Mouse (Mus musculus) splenic B cell, adult 2 months (primary cell): ENCODE measurements at regions not wholly inside any gene's neighbourhood (a gene's known extent, or its start where the extent isn't known, plus 50 kb on each side); places are given as distances from the start of the nearest gene placed in this dataset.

Experiments
- DNase-seq: peaks from one replicate; pipeline ENCODE4 v3.0.0-alpha.2; 2011; ENCODE audit warnings: low read depth, low spot score
- H3K27me3 ChIP-seq: 2 replicates; pipeline ENCODE4 v1.6.1; 2012; ENCODE audit warnings: mild to moderate bottlenecking, low read length, moderate library complexity, mixed read lengths; ENCODE audit not compliant: control insufficient read depth, poor library complexity, insufficient read depth, severe bottlenecking
- H3K36me3 ChIP-seq: 2 replicates; pipeline ENCODE4 v1.6.1; 2012; ENCODE audit warnings: mild to moderate bottlenecking, low read length, moderate library complexity, mixed read lengths; ENCODE audit not compliant: control insufficient read depth, poor library complexity, insufficient read depth, severe bottlenecking

DNA sequence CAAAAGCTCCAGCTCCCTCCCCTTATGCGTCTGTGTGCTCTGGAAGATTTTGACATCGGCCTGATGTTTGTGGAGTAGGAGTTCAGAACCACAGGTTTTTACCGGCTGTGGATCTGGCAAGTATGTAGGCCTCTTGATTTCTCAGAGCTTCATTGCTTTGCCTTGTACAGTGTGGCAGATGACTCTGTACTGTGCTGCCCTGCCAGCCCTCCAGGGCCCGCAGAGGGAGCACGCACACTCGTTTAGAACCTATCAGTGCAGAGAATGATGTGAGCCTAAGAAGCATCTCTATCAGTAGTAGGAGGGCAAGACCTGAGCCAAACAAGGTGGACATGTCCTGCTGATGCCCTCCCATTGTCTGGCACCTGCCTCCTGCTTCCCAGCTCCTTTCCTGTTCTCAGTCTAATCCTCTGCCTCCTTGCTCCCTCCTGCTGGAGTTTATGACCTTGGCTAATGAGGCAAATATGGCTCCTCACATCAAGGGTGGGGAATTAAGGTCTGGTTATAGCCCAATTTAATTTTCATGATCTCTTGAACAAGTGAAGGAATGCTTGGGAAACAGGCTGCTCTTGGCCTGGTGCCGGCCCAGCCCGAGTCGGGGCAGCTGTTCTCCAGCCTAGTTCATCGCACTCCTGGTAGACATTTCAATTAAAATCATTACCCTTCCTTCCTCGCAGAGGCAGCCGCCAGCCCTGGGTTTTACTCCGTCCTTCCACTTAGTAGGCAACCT is 344.5 kb downstream of the Tmem38b start:
- Histone ChIP-seq H3K27me3 (no peaks in the 10 kb centered on the region), H3K36me3 (no peaks in the 10 kb centered on the region)
- no peak for DNase-seq

DNA sequence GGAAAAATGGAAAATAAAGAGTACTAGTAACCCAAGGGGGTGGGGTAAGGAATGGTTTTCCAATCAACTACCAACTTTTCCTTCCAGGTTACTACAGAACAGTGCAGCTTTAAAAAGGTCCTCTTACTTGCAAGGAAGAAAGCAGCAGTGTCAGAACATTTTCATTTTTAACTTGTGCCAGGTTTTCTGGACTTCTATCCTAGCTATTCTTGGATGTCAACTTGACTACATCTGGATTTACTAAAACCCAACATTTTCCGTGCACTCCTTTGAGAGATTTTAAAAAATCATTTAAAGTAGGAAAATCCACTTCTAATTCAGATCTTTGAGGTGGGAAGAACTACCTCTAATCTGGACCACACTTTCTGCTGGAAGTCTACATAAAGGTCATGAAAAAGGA is 358.4 kb downstream of the Tmem38b start:
- Histone ChIP-seq H3K27me3 (no peaks in the 10 kb centered on the region), H3K36me3 (no peaks in the 10 kb centered on the region)
- DNase-seq, result no peak

GRCm38 (mm10) chr4:54195734-54196133 is 369.9 kb downstream of the Tmem38b start:
- no peak for DNase-seq
- Histone ChIP-seq H3K27me3 (no peaks in the 10 kb centered on the region), H3K36me3 (no peaks in the 10 kb centered on the region)

DNA sequence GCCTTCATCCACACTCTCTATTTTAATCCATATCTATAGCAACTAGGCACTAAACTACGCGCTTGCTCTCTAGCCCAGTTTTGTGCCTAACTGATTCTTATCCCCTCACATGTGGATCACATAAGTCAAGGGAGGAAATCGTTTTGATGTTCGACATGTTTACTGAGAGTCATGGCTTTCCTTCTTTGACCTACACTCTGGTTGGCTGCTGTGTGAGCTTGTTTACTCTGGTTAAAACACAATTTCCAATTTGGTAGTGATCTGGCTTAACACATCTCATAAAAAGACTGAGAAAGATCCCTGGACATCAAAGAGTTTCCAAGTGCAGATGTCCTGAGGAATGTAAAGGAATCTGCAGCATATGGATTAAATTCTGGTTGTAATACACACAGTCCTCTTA is 376.6 kb downstream of the Tmem38b start:
- no peak for DNase-seq
- Histone ChIP-seq H3K36me3 (no peaks in the 10 kb centered on the region), H3K27me3 (no peaks in the 10 kb centered on the region)

GRCm38 (mm10) chr4:54224572-54224971 is 398.7 kb downstream of the Tmem38b start:
- no peak for DNase-seq
- Histone ChIP-seq H3K27me3 (no peaks in the 10 kb centered on the region), H3K36me3 (no peaks in the 10 kb centered on the region)
